Mouse (Mus musculus) ES-E14 (cell line): ENCODE measurements at regions not wholly inside any gene's neighbourhood (a gene's known extent, or its start where the extent isn't known, plus 50 kb on each side); places are given as distances from the start of the nearest gene placed in this dataset.

Experiments used
- ZC3H11A ChIP-seq: IDR thresholded peaks from 2 replicates; pipeline ENCODE4 v1.6.1; 2012; ENCODE audit warnings: low read depth, mild to moderate bottlenecking, inconsistent platforms, low read length, borderline replicate concordance
- ZNF384 ChIP-seq: IDR thresholded peaks from 2 replicates; pipeline ENCODE4 v1.6.1; 2012; ENCODE audit warnings: low read depth, low read length, inconsistent platforms

GRCm38 (mm10) chr6:20757240-20757639, 458.1 kb upstream of the Kcnd2 start:
- TF ChIP-seq ZC3H11A (no peak), ZNF384 (no peak)
